Mouse (Mus musculus) effector memory CD4-positive, alpha-beta T cell, adult 7 months (primary cell): ENCODE data around the gene Itfg2. TPM values are rescaled to one million over a fixed set of nuclear protein-coding genes. Genes with fewer than 3 reads are reported as not detected.

ENCODE experiments used
- polyA plus RNA-seq: library from polyadenylated mRNA; unstranded; fragments of 100-300 nt; shearing (Covaris generic); gene quantifications from one replicate; pipeline ENCODE4 v1.2.1, GENCODE M21; 2017

Gene Itfg2
- 23.8 TPM for polyA plus RNA-seq

GRCm38 (mm10) chr6:128424269-128425019 is at the start of gene Itfg2:
Gene Itfg2, minus strand, starts transcription at chr6:128424931.

GRCm38 (mm10) chr6:128438317-128438870 is 13.7 kb upstream of the Itfg2 start, which contains the start of gene Fkbp4:
Gene Fkbp4, minus strand, starts transcription at chr6:128438677.

GRCm38 (mm10) chr6:128398996-128399395 is 25.7 kb downstream of the Itfg2 start, which contains the start of gene Nrip2:
Gene Nrip2, plus strand, starts transcription at chr6:128399296.

GRCm38 (mm10) chr6:128375192-128375591 is 49.5 kb downstream of the Itfg2 start, which contains the start of the genes Tex52 and Gm44596:
Gene Tex52, plus strand, starts transcription at chr6:128375456.
Gene Gm44596, plus strand, starts transcription at chr6:128375503.

DNA sequence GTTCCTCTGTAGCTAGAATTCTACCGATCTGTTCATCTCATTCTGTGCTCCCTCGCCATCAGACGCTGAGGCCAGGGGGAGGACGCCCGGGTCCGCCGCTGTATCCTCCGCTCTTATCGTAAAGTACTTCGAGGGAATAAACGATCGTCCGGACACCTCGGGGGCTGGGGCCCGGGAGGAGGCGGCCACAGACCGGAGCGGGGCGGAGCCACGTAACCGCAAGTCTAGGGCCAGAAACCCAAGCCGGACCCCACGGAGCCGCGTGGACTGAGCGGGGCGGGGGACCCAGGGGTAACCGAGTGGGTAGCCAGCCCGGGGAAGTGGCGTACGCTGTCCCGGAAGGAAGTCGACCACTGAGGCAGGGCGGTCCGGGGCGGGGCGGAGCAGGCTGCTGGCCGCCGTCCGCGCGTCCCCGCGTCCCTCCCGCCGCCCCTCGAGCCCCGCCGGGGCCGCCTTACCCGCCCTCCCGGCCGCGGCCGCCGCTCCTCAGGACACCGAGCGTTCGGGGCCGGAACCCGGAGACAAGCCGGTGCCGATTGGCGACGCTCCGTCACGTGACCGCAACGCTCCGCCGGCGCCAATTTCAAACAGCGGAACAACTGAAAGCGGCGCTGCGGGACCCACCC is 62.2 kb downstream of the Itfg2 start, which contains the start of the genes Rhno1 and Foxm1:
Gene Rhno1 (minus strand): TSS at position 531 of the 626 bp plus-strand sequence.
Gene Foxm1 (plus strand): TSS at position 587 of the 626 bp plus-strand sequence.

Other genes starting within 250 kb of the Itfg2 start
- not detected for gene Tead4, start 124.1 kb downstream of the Itfg2 start, polyA plus RNA-seq
- gene Tulp3, start 69.1 kb downstream of the Itfg2 start, polyA plus RNA-seq: 1.4 TPM
- gene Rhno1, start 62.0 kb downstream of the Itfg2 start, polyA plus RNA-seq: 45.3 TPM
- gene Foxm1, start 62.0 kb downstream of the Itfg2 start, polyA plus RNA-seq: 2.6 TPM
- gene Tex52, start 49.5 kb downstream of the Itfg2 start, polyA plus RNA-seq: not detected
- gene Gm44596, start 49.4 kb downstream of the Itfg2 start, polyA plus RNA-seq: not detected
- 0.67 TPM for gene Nrip2, start 25.6 kb downstream of the Itfg2 start, polyA plus RNA-seq
- 151 TPM for gene Fkbp4, start 13.7 kb upstream of the Itfg2 start, polyA plus RNA-seq
- gene Pzp, start 101.8 kb upstream of the Itfg2 start, polyA plus RNA-seq: not detected
- 0.61 TPM for gene A2ml1, start 156.7 kb upstream of the Itfg2 start, polyA plus RNA-seq
- not detected for gene Klrb1a, start 198.6 kb upstream of the Itfg2 start, polyA plus RNA-seq
- not detected for gene Clec2h, start 237.5 kb upstream of the Itfg2 start, polyA plus RNA-seq